Mouse (Mus musculus) c-Kit-positive CD71-positive TER-119-negative erythroid progenitor cells, embryonic 14.5 days (primary cell): ENCODE data around the gene Drc1.

Source experiments
- DNase-seq: peaks from one replicate; pipeline ENCODE4 v3.0.0-alpha.2; 2013; ENCODE audit warnings: low read depth

The Drc1 gene

GRCm38 (mm10) chr5:30287106-30287882, 6.1 kb downstream of the Drc1 start:
- peak; percentile 52 for DNase-seq

DNA sequence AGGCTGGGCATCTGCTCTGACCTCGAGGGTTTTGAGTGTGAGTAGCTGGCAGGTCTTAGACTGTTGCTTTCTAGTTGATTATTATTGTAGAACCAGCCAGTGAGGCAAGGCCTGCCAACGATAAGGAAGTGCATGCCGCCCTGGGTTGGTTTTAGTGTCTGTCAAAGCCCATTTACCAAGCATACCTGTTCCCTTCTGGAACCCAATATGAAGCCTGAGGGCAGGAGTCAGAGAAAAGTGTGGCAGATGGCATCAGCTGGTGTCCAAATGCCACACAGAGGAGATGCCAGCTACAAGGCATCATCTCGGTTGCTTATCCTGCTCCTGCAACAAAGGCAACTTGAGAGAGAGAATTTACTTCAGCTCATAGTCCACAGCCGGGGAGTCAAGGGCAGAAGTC, 59.6 kb downstream of the Drc1 start:
- no peak for DNase-seq

DNA sequence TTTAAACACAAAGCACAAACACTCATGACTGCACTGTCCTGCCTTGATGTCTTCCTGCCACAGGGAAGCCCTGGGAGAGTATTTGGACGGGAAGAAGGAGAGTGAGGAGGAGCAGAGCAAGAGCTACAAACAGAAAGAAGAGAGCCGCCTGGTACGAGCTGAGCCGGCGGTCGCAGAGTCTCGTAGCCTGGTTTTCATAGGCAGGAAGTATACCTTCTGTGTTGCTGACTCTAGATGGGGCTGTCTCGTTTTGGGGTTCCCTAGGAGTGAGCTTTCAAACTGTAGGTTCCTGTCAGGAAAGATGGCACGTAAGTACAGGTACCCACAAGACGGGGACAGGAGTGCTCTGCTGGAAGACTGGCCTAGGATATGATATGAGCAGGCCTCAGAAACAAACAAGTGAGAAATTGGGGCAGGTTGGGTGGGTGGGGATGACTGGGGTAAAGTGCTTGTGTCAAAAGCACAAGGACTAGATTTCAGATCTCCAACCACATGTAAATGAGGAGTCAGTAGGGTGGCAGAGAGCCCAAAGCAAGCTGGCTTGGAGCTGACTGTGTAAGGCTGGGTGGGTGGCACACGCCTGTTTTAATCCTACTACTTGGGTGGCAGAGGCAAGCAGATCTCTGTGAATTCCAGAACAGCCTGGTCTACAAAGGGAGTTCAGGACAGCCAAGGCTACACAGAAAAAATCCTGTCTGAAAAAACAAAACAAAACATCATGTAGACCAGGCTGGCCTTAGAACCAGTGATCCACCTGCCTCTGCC, 60.6 kb downstream of the Drc1 start:
- no peak for DNase-seq

DNA sequence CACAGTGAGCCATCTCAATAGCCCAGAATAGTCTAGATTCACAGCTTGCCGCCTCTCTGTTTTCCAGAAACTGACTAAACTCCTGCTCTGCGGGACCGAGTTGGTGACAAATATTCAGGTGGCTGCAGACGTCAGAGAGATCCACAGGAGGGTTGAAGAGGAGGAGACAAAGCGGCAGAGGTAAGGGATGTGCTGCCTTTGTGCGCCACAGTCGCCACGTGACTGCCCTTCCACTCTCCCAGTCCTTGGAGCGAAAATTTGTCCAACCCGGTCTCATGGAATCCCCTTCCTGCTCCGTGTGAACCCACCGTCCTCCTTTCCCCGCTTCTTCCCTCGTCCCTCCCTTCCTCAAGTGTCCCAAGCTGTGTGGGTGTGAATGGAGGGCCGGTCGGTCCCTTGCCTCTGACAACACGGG, 61.4 kb downstream of the Drc1 start:
- DNase-seq = no peak

- DNase-seq = peak; percentile 40
These were observed 61.9 kb downstream of the Drc1 start for GRCm38 (mm10) chr5:30343107-30343506.

DNA sequence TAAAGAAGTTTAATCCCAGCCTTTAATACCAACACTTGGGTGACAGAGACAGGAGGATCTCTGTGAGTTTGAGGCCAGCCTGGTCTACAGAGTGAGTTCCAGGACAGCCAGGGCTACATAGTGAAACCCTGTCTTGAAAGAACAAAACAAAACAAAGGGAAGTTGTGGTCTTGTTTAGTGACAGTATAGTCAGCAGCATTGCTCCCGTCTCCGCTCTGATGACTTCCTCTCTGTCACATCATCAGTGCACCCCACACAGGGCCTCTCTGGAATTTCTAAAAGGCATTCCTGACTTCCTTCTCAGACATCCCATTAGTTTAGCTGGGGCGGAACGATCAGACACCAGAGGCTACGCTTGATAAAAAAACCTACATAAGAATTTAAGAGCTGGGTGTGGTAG, 62.7 kb downstream of the Drc1 start:
- no peak for DNase-seq

DNA sequence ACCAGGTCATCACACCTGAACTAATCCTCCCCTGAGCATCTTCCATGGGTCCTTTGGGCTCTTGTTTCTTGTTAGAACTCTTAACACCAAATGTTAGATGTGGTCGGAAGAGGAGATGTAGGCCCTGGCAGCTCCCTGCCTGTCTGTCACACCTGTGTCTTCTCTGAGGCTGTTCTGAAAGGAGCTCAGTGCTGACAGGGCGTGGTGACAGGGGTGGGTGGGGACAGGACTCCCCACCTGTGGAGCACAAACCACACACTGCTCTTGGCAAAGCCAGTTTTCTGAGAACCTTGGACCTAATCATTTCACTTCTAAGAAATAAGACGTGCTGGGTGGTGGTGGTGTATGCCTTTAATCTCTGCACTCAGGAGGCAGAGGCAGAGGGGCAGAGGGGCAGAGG, 72.4 kb downstream of the Drc1 start:
- no peak for DNase-seq

DNA sequence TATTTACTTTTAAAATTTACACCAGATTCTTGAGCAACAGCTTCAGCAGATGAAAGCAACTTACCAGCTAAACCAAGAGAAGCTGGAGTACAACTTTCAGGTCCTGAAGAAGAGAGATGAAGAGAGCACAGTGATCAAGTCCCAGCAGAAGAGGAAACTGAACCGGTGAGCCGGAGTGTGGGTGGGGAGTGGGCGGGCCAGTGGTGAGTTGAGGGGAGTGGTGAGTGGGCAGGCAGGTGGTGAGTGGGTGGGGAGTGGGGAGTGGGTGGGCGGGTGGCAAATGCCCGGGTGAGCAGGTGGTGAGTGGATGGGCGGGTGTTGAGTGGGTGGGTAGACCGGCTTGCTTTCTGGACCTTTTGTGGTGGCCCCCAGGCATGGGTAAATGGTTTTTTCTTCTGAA, 73.9 kb downstream of the Drc1 start:
- DNase-seq = no peak

DNA sequence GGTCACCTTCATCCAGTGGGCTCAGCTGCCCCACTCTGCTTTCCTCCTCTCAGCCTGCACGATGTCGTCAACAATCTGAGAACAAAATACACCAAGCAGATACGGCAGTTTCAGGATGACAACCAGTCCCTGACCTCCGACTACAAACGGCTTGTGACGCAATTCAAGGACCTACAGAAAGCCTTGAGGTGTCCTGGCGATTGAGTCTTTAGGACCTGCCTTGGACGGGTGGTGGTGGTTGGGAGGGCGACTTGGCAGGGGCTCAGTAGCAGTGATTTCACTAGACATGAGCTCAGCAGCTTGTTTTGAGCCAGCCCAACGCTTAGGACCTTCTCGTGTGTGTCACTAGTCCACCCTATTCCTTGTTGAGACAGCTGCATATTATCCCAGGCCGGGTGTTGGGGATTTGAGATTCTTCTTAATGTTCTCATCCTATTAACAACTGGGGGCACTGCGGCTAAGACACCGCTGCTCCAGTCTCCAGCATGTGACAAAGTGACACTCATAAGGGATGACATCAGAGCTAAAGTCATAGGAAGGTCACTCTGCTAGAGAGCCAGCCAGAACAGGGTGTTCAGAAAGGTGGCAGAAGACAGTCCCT, 74.5 kb downstream of the Drc1 start:
- no peak for DNase-seq

DNA sequence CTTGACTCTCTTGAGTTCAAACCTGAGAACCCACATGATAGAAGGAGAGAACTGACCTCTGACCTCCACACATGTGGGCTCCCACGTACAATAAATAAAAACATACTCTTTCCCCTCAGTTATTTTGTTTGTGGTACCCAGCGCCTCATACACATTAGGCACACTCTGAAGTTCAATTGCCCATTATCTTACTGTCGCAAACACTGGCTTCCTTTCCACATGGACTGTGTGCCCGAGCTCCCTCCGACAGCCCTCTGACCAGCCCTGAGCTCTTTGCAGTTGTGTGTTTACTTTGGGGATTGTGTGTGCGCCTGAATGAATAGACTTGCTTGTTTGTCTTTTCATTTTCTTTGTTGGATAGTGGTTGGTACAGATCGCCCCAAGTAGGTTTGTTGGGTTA, 75.5 kb downstream of the Drc1 start:
- no peak for DNase-seq

DNA sequence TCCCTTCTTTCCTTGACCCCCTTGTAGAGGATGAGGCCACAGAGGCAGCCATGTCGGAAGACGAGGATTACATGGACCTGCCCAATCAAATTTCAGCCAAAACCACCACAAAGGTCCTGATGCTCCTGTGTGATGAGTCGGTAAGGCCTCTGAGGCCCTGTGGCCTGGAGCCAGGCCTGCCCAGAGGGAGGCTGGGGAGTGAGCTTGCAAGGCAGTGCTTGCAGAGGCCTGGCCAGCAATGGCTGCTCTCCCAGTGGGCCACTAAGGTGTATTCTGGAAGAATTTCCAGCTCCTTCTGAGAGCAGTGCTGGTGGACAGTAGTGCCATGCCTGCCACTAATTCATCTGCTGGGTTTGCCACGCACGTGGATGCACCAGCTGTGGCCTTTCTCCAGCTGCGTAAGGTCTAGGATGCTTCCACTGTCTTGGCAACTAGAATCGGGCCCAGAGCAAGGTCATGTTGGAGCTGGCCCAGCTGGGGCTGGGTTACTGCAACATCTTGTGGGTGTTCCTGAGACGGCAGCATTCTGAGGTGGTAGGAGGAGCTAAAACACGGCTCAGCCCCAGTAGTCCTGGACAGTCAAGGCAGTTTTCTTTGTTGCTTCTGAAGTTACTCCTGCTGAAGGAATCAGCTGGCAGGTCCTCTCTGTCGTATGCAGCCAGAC, 77.4 kb downstream of the Drc1 start:
- DNase-seq = no peak

- DNase-seq = no peak
These were observed 86.2 kb downstream of the Drc1 start for GRCm38 (mm10) chr5:30367405-30367804.

- no peak for DNase-seq
These were observed 88.2 kb downstream of the Drc1 start for GRCm38 (mm10) chr5:30369426-30369825.

- DNase-seq = no peak
These were observed 101.7 kb downstream of the Drc1 start for GRCm38 (mm10) chr5:30382876-30383275.

DNA sequence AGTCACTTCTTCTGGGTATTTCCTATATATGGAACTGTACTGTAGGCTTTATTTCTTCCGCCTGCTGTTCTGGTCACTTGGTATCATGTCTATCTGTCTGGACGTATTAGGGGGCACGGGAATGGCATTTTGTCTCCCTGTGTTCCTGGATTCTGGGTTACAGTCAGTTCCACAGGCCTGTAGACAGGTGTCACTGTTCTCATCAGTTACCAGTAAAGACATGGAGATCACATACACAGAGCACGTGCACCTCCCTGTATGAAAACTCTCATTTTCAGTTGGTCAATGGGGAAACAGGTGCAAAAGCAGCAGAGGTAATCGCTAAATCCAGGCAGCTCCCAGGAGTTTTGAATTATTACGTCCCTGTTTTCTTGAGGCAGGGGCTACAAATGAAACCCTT, 106.5 kb downstream of the Drc1 start:
- DNase-seq = no peak

- no peak for DNase-seq
These were observed 108.6 kb downstream of the Drc1 start for GRCm38 (mm10) chr5:30389836-30390235.

- DNase-seq = peak; percentile 24
These were observed 110.3 kb downstream of the Drc1 start for GRCm38 (mm10) chr5:30391473-30391872.

DNA sequence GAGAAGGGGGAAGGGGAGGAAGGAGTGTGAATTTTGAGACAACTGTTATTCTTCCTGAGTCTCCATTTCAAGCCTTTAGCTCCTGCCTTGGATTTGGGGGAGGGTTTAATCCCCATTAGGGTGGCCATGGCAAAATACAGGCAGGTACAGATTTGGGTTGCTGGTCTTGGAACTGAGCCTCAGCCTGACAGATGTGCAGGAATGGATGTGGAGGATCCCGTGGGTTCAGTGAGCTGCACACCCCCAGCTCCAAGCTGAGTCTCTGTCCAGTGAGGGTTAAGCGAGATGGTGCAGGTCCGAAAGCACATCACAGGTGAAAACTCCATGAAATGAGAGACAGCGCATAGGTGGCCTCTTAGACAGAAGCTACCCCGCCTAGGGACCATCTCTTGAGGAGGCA, 119.3 kb downstream of the Drc1 start:
- DNase-seq = no peak

- no peak for DNase-seq
These were observed 120.0 kb downstream of the Drc1 start for GRCm38 (mm10) chr5:30401165-30401564.

- no peak for DNase-seq
These were observed 125.7 kb downstream of the Drc1 start for GRCm38 (mm10) chr5:30406876-30407275.

- DNase-seq = no peak
These were observed 130.3 kb downstream of the Drc1 start for GRCm38 (mm10) chr5:30411524-30411923.

- DNase-seq = no peak
These were observed 134.2 kb downstream of the Drc1 start for GRCm38 (mm10) chr5:30415381-30415780.

- DNase-seq = no peak
These were observed 134.7 kb downstream of the Drc1 start for GRCm38 (mm10) chr5:30415876-30416275.
